Mouse (Mus musculus): ENCODE results near the gene Ankrd34b.

Gene Ankrd34b

GRCm38 (mm10) chr13:92425758-92426264 lies at the start of gene Ankrd34b:
Ankrd34b (plus strand) TSS chr13:92425896.
- in situ Hi-C loops (cut with MboI; ENCODE audit: low pct_unique_long_range_greater_than_20kb in 1 of 2, low sequenced_read_pairs in 2 of 2, unreplicated experiment in 1 of 2), result no loop called here

GRCm38 (mm10) chr13:92387367-92387766 lies 38.3 kb upstream of the Ankrd34b start:
- in situ Hi-C loops (cut with MboI; ENCODE audit: low pct_unique_long_range_greater_than_20kb in 1 of 2, low sequenced_read_pairs in 2 of 2, unreplicated experiment in 1 of 2), result no loop called here

DNA sequence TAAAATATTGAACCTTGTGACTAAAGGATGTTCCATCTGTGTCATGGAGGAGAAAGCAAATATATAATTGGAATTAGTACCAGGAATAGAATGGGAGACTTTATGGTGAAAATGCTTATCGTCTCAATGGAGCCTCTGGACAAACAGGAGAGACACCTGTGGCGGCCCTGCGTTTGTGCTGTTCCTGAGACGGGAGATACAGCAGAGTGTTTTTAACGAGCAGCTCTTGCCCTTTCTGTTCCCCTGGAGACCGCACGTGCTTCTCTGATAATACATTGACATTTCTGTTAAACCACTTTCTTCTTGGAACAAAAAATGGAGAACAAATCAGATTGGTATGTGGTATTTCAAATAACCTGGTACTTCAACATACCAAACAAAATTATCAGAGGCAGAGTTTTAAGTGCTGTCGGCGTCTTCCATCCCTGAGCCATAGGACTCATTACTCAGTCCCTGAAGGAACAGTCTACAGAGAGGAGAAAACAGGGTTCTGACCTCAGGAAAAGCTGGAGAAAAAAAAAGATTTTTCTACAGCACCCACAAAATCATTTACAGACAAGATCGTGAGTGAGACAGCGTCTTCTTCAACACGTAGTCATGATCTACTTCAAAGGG lies 32.5 kb upstream of the Ankrd34b start:
- in situ Hi-C loops (cut with MboI; ENCODE audit: low pct_unique_long_range_greater_than_20kb in 1 of 2, low sequenced_read_pairs in 2 of 2, unreplicated experiment in 1 of 2), result no loop called here

- in situ Hi-C loops (cut with MboI; ENCODE audit: low pct_unique_long_range_greater_than_20kb in 1 of 2, low sequenced_read_pairs in 2 of 2, unreplicated experiment in 1 of 2), result no loop called here
Observed at GRCm38 (mm10) chr13:92398491-92399384, 27.0 kb upstream of the Ankrd34b start.

DNA sequence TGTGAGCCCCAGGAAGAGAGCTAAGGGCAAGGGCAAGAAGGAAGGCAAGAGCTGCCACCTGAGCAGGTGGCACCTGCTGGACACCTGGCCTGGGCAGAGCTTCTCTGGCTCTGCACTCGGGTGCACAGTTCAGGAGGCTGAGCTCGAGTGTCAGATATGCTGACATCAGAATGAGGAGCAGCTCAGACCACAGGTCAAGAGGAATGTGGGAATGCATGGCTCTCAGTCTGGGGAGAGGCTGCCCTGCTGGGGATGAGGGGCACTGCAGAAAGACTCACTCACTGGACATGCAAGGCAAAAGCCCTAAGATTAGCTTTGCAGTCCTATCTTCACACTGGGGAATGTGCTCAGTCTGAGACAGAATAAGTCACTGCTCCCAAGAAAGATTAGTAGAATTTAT lies 23.6 kb upstream of the Ankrd34b start:
- in situ Hi-C loops (cut with MboI; ENCODE audit: low pct_unique_long_range_greater_than_20kb in 1 of 2, low sequenced_read_pairs in 2 of 2, unreplicated experiment in 1 of 2), result no loop called here

GRCm38 (mm10) chr13:92403496-92403895 lies 22.2 kb upstream of the Ankrd34b start:
- in situ Hi-C loops (cut with MboI; ENCODE audit: low pct_unique_long_range_greater_than_20kb in 1 of 2, low sequenced_read_pairs in 2 of 2, unreplicated experiment in 1 of 2), result no loop called here

GRCm38 (mm10) chr13:92410486-92410885 lies 15.2 kb upstream of the Ankrd34b start:
- in situ Hi-C loops (cut with MboI; ENCODE audit: low pct_unique_long_range_greater_than_20kb in 1 of 2, low sequenced_read_pairs in 2 of 2, unreplicated experiment in 1 of 2), result no loop called here

- in situ Hi-C loops (cut with MboI; ENCODE audit: low pct_unique_long_range_greater_than_20kb in 1 of 2, low sequenced_read_pairs in 2 of 2, unreplicated experiment in 1 of 2), result no loop called here
Observed at GRCm38 (mm10) chr13:92419630-92420029, 6.1 kb upstream of the Ankrd34b start.

GRCm38 (mm10) chr13:92423711-92424110 lies 2.0 kb upstream of the Ankrd34b start:
- in situ Hi-C loops (cut with MboI; ENCODE audit: low pct_unique_long_range_greater_than_20kb in 1 of 2, low sequenced_read_pairs in 2 of 2, unreplicated experiment in 1 of 2), result no loop called here

DNA sequence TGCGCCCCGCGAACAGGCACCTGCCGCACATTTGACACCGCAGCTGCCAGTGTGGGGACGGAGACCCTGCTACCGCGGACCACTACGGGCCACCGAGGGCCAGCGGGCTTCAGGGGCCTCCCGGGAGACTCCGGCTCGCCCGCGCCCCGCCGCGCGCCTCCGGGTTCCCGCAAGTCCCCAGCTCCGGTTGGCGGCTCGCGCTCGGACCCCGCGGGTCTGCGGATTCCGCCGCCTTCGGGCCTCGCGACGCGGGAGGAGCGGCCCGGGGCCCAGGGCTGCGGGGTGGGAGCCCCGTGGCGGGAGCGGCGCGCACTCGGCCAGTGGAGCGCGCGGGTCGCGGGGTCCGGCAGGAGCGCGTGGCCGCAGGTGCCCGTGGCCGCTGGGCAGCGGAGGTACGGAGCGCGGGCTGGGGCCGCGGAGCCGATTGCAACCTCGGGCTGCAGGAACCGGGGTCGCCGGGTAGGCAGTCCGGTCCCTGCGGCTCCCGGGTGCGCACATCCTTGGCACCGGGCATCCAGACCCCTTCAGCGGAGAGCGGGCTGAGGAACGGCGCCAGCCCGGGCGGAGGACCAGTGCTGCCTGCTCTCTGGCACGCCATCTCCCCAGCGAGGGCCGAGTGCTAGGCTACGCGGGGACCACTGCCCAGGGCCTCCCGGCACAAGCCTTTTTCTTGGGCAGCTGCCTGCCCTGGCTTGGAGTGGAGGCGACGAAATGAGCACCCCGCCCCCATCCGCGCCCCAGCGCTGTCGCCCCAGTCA lies 777 bp downstream of the Ankrd34b start:
- in situ Hi-C loops (cut with MboI; ENCODE audit: low pct_unique_long_range_greater_than_20kb in 1 of 2, low sequenced_read_pairs in 2 of 2, unreplicated experiment in 1 of 2), result no loop called here

GRCm38 (mm10) chr13:92427351-92427855 lies 1.7 kb downstream of the Ankrd34b start:
- in situ Hi-C loops (cut with MboI; ENCODE audit: low pct_unique_long_range_greater_than_20kb in 1 of 2, low sequenced_read_pairs in 2 of 2, unreplicated experiment in 1 of 2), result no loop called here

DNA sequence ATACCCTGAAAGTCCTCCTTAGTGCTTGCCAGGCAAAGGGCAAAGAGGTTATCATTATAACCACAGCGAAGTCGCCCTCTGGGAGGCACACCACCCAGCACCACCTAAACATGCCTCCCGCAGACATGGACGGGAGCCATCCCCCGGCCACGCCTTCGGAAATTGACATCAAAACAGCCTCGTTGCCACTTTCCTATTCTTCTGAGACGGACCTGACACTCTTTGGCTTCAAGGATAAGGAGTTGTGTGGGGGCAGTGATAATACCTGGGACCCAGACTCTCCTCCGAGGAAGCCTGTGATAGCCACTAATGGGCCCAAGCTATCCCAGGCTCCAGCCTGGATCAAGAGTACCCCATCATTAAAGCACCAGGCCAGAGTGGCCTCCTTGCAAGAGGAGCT lies 13.0 kb downstream of the Ankrd34b start:
- in situ Hi-C loops (cut with MboI; ENCODE audit: low pct_unique_long_range_greater_than_20kb in 1 of 2, low sequenced_read_pairs in 2 of 2, unreplicated experiment in 1 of 2), result no loop called here

- in situ Hi-C loops (cut with MboI; ENCODE audit: low pct_unique_long_range_greater_than_20kb in 1 of 2, low sequenced_read_pairs in 2 of 2, unreplicated experiment in 1 of 2), result no loop called here
Observed at GRCm38 (mm10) chr13:92440286-92440685, 14.6 kb downstream of the Ankrd34b start.

DNA sequence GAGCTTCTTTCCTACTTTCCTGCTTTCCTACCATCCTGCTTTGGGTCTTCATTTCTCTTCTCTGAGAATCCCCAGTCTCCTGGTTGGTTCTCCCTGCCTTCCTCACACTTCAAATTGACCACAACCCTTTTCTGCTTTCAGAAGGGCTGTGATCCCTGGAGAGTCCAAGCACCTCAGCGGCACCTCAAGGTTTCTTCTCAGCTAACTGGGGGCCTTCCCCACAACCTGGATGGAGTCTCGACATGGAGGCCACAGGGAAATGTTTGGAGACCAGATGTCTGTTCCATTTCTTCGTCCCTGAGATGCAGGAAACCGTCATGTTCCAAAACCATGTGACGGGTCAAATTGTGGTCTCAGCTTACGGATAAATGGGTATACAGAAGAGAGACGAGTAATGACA lies 21.2 kb downstream of the Ankrd34b start:
- in situ Hi-C loops (cut with MboI; ENCODE audit: low pct_unique_long_range_greater_than_20kb in 1 of 2, low sequenced_read_pairs in 2 of 2, unreplicated experiment in 1 of 2), result no loop called here

GRCm38 (mm10) chr13:92464698-92465097 lies 39.0 kb downstream of the Ankrd34b start:
- in situ Hi-C loops (cut with MboI; ENCODE audit: low pct_unique_long_range_greater_than_20kb in 1 of 2, low sequenced_read_pairs in 2 of 2, unreplicated experiment in 1 of 2), result no loop called here

GRCm38 (mm10) chr13:92467891-92468290 lies 42.2 kb downstream of the Ankrd34b start:
- in situ Hi-C loops (cut with MboI; ENCODE audit: low pct_unique_long_range_greater_than_20kb in 1 of 2, low sequenced_read_pairs in 2 of 2, unreplicated experiment in 1 of 2), result no loop called here

DNA sequence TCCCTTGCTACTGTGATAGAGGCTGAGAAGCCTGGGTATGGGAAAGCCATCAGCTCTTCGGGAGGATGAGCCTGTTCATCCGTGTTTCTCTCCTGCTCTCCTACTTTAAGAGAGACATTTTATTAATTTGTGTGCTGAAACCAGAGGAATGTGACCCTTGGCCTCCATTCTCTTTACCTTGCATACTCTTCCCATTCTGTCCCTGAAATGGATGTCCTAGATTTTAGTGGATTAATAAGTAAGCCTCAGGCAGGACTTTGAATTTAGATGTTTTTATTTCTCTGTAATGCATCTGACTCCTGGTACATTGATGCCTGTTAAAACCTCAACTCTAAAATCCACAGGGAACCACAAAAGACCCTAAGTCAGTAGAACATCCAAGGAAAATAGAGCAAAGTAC lies 43.7 kb downstream of the Ankrd34b start:
- in situ Hi-C loops (cut with MboI; ENCODE audit: low pct_unique_long_range_greater_than_20kb in 1 of 2, low sequenced_read_pairs in 2 of 2, unreplicated experiment in 1 of 2), result no loop called here

GRCm38 (mm10) chr13:92470151-92470550 lies 44.5 kb downstream of the Ankrd34b start:
- in situ Hi-C loops (cut with MboI; ENCODE audit: low pct_unique_long_range_greater_than_20kb in 1 of 2, low sequenced_read_pairs in 2 of 2, unreplicated experiment in 1 of 2), result no loop called here

DNA sequence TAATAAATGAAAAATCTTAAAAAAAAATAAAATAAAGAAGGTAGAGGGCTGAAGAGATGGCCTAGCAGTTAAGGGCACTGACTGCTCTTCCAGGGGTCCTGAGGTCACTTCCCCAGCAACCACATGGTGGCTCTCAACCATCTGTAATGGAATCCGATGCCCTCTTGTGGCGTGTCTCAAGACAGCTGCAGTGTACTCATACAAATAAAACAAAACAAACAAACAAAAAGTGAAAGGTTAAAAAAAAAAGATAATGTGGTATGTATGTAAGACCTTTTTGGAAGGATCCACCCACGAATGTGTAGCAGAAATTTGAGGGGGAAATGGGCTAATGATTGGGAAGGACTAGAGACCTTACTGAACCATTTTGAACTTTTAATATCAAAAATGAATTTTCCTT lies 57.7 kb downstream of the Ankrd34b start:
- in situ Hi-C loops (cut with MboI; ENCODE audit: low pct_unique_long_range_greater_than_20kb in 1 of 2, low sequenced_read_pairs in 2 of 2, unreplicated experiment in 1 of 2), result no loop called here
